Mouse (Mus musculus) frontal cortex, postnatal 10 days (tissue): Measurements from ENCODE around the gene Sgpp1.
"Not testable (repeated sequence)": the region's sequence is repeated elsewhere in the genome, so short reads cannot be mapped to it uniquely, and the experiment has no call there.

Experiments used
- DNase-seq, 2 experiments: peaks; one replicate each; pipeline ENCODE4 v3.0.0; 2022; ENCODE audit warnings: low spot score in 2 of 2, mixed read lengths in 1 of 2

Sgpp1 gene

GRCm38 (mm10) chr12:75731927-75732443 is 3.5 kb downstream of the Sgpp1 start:
- DNase-seq, result no peak

DNA sequence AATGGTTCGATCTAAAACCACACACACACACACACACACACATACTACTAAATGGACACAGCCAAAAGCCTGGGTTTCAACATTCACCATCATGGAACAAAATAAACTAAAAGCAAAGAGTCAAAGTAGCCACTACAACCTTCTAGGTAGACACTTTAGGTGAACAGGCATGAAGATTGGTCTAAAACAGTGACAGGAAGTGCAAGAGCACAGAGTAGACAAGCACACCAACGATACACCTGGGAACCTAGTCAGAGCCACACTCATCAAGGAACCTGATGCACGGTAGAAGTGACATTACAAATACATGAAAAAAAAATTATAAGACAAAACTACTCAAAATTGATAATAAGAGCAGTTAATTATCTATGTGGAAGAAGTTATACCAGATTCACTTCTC is 4.0 kb downstream of the Sgpp1 start:
- DNase-seq, result no peak

GRCm38 (mm10) chr12:75730458-75730857 is 5.1 kb downstream of the Sgpp1 start:
- no peak for DNase-seq

DNA sequence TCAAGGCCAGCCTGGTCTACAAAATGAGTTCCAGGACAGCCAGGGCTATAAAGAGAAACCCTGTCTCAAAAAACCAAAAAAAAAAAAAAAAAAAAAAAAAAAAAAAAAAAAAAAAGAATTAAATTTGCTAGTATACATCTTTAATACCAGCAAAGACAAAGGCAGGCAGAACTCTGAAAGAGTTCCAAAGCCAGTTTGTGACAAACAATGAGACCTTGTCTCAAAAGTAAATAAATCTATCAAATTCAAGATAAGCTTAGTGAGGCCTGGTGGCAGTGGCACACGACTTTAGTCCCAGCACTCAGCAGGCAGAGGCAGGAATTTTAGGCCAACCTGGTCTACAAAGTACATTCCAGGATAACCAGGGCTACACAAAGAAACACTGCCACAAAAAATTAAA is 5.7 kb downstream of the Sgpp1 start:
- DNase-seq, result no peak

GRCm38 (mm10) chr12:75727333-75728125 is 8.0 kb downstream of the Sgpp1 start:
- no peak for DNase-seq

- DNase-seq, result no peak
These were observed 9.1 kb downstream of the Sgpp1 start for GRCm38 (mm10) chr12:75726349-75726861.

DNA sequence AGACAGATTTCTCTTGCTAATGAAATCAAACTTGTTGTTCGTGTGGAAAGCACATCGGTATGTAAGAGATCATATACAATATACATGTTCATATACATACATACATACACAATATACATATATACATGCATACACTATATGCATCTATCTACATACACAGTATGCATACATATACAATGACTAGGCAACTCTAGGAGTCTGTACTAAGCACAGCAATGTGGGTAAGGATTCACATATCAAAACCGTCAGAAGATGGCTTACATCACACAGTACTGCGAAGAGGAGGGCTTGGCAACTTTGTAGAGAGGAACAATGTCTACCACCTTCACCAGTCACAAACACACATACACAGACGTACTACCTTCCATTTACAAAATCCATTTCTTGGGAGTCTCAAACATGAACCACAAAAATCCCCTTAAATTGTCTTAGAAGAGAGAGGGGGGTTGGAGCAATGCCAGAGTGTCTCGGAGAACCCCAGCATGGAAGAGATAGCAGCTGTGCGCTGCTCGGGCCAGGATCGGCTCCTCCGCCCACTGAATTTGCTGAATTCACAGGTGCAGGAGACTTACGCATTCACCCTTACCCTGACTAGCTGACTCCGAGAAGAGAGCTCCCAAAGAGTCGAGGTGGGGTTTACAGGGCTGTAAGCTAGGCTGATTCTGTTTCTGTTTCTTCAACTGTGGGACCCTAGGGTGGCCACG is 10.8 kb downstream of the Sgpp1 start:
- DNase-seq, result no peak

GRCm38 (mm10) chr12:75723839-75724463 is 11.6 kb downstream of the Sgpp1 start:
- no peak for DNase-seq

GRCm38 (mm10) chr12:75721941-75722340 is 13.6 kb downstream of the Sgpp1 start:
- no peak for DNase-seq

DNA sequence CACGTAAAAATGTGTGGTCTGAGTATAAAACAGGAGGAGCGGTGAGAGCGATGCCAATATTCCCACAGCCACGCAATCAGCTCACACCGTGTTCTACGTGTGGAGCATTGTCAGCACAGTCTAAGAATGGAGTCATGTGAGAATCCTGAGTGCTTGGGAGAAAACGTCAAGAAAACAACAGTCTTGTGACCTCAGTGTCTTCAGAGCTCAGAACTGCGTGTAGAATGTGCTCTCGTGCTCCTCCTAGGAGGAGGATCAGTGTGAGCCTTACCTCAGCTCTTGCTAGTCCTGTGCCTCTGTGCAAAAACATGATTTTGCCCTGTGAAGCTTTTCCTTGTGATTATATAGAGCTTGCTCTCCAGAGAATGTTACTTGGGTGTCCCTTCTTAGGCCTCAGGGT is 14.5 kb downstream of the Sgpp1 start:
- DNase-seq, result no peak

GRCm38 (mm10) chr12:75713596-75713995 is 21.9 kb downstream of the Sgpp1 start:
- DNase-seq, result no peak

DNA sequence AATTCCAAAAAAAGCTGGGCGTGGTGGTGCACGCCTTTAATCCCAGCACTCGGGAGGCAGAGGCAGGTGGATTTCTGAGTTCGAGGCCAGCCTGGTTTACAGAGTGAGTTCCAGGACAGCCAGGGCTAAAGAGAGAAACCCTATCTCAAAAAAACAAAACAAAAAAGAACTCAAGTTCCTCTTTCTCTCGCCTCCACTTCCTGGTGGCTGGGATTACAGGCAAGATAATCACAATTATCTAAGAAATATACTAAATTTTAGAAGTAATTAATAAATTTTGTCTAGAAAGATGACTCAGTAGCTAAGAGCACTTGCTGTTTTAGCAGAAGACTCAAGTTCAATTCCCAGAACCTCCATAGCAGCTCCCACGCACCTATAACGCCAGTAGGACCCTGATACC is 22.6 kb downstream of the Sgpp1 start:
- not testable (repeated sequence) for DNase-seq

GRCm38 (mm10) chr12:75710596-75711376 is 24.7 kb downstream of the Sgpp1 start:
- DNase-seq, result no peak

- DNase-seq, result no peak
These were observed 26.0 kb downstream of the Sgpp1 start for GRCm38 (mm10) chr12:75709506-75709905.

- DNase-seq, result no peak
These were observed 28.9 kb downstream of the Sgpp1 start for GRCm38 (mm10) chr12:75706670-75707069.

DNA sequence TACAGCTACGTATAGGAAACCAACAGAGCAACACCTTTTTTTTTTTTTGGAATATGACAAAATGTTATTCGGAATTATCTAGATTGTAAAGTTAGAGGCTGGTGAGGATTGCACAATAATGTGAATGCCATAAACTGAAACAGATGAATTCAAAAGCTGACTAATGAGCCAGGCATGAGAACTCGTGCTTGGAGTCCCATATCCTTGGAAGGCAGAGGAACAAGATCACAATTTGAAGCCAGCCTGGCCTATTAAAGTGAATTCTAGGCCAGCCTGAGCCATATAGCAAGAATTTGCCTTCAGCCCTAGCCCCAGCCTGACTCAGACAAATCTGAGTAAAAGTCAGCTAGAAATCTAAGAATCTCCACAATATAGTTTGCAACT is 32.8 kb downstream of the Sgpp1 start:
- DNase-seq, result no peak

DNA sequence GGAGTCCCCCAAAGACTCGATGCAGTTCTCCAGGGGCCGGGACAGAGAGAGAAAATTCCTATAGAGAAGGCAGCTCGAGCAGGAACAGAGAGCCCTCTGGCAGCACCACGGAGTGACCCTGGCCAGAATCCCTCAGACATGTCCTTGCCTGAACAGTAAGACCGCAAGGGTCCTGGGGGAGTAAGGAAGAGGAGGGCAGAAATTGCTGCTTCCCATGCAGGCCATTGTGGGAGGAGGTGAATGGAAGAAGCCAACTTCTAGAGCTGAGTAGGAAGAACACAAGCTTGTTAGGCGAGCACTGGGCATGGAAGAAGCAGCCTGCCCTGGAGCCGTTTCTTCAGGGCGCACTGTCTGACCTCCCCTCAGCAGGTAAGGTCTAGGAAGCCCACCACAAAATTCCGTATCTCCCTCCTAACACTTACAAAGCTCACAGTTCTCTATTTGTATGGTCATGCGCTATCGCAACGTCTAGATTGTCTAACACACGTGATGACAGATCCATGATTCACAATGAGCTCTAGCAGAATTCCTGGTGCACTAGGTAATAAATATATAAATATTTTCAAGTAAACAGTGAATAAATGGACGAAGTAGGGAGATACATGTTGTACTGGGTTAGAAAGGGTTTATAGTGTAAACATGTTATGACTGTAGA is 33.3 kb downstream of the Sgpp1 start:
- DNase-seq, result no peak

- DNase-seq, result no peak
These were observed 34.1 kb downstream of the Sgpp1 start for GRCm38 (mm10) chr12:75701173-75702083.

GRCm38 (mm10) chr12:75698692-75699091 is 36.8 kb downstream of the Sgpp1 start:
- DNase-seq, result no peak

- not testable (repeated sequence) for DNase-seq
These were observed 39.7 kb downstream of the Sgpp1 start for GRCm38 (mm10) chr12:75695845-75696244.
